Mouse (Mus musculus): ENCODE measurements around the gene Anln. TPM values are rescaled to one million over a fixed set of nuclear protein-coding genes. Genes with fewer than 3 reads are reported as not detected.
"Not testable (repeated sequence)": the region's sequence is repeated elsewhere in the genome, so short reads cannot be mapped to it uniquely, and the experiment has no call there.

Gene Anln
- polyA plus RNA-seq, 1 experiment from 2014 or later = 2.8 TPM

DNA sequence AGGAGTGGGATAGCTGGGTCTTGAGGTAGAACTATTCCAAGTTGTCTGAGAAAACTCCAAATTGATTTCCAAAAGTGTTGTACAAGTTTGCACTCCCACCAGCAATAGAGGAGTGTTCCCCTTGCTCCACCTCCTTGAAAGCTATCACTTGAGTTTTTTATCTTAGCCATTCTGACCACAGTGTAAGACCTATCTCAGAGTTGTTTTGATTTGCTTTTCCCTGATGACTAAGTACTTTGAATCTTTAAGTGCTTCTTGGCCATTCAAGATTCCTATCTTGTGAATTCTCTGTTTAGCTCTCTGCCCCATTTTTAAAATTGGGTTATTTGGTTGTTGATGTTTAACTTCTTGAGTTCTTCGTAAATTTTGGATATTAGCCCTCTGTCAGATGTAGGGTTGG is 69.9 kb downstream of the Anln start:
- Histone ChIP-seq H3K9ac (replicated peaks; ENCODE audit: low read depth) (no peak overlapping the region), H3K36me3 (ENCODE audit: insufficient read depth, low read length) (no peaks in the 10 kb centered on the region), H3K4me3 (ENCODE audit: low read depth, low read length) (no peak overlapping the region), H3K27ac (ENCODE audit: low read length) (no peak overlapping the region), H3K27me3 (replicated peaks; ENCODE audit: insufficient read depth, low read length) (no peaks in the 10 kb centered on the region), H3K4me1 (ENCODE audit: insufficient read depth, low read depth, low read length) (no peaks in the 10 kb centered on the region), H3K4me2 (replicated peaks; ENCODE audit: low read depth, low read length) (no peak overlapping the region), H3K9me3 (ENCODE audit: low read length) (no peaks in the 10 kb centered on the region)
- DNase-seq (ENCODE audit: low spot score) (no peak), ATAC-seq (no peak)
- TF ChIP-seq CTCF (IDR thresholded peaks at IDR 0.05) = no peak
- TF ChIP-seq EP300 (IDR thresholded peaks at IDR 0.05) = no peak
- WGBS = 97% methylated on average over 1 of the region's 1 CpGs

DNA sequence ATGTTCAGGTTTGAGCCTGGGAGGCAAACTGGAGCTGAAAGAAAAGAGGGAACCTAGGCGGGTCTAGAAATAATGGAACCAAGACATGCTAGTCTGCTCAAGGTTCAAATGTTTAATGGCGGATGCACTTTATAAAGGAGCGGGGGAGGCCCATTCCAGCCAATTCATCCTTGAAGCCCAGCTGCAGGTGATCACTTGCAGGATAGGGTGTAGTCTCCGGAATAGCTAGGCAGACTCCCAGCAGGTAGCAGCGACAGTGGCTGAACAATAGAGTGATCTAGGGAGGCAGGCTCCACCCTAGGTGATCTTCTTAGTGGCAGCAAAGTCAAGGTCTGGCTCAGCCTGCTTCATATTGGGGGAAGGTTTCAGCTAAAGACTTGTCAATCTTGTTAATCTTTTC is 72.9 kb downstream of the Anln start:
- not testable (repeated sequence) for H3K36me3 ChIP-seq (ENCODE audit: insufficient read depth, low read length); H3K4me2 ChIP-seq (replicated peaks; ENCODE audit: low read depth, low read length); H3K4me1 ChIP-seq (ENCODE audit: insufficient read depth, low read depth, low read length); H3K27ac ChIP-seq (ENCODE audit: low read length); H3K9me3 ChIP-seq (ENCODE audit: low read length); H3K4me3 ChIP-seq (ENCODE audit: low read depth, low read length); H3K9ac ChIP-seq (replicated peaks; ENCODE audit: low read depth); H3K27me3 ChIP-seq (replicated peaks; ENCODE audit: insufficient read depth, low read length); DNase-seq (ENCODE audit: low spot score); ATAC-seq
- 83% methylated on average over 5 of the region's 5 CpGs for WGBS

DNA sequence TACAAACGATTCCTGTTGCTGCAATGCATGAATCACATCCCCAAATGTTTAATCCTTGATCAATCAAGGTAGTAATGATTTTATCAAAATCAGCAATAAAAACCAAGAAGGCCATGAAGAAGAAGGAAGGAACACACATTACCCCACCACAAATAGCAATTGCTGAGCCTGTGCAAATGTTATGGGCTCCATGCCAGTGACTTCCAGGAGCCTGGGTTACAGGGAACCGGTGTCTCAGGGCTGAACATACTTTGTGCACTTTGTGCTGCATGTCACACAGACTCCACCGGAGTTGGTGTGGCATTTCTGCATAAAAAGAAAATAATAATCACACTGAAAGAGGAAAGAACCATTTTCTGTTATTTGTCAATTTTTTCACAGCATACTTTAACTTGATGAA is 74.9 kb downstream of the Anln start:
- H3K27me3 ChIP-seq (replicated peaks; ENCODE audit: insufficient read depth, low read length) = no peaks in the 10 kb centered on the region
- ATAC-seq (no peak), DNase-seq (ENCODE audit: low spot score) (no peak)
- no peaks in the 10 kb centered on the region for H3K9me3 ChIP-seq (ENCODE audit: low read length)
- WGBS = 60% methylated on average over 3 of the region's 3 CpGs
- no peak overlapping the region for H3K27ac ChIP-seq (ENCODE audit: low read length)
- no peak overlapping the region for H3K4me3 ChIP-seq (ENCODE audit: low read depth, low read length)
- no peaks in the 10 kb centered on the region for H3K4me1 ChIP-seq (ENCODE audit: insufficient read depth, low read depth, low read length)
- no peak for TF ChIP-seq CTCF (IDR thresholded peaks at IDR 0.05)
- TF ChIP-seq EP300 (IDR thresholded peaks at IDR 0.05) = no peak
- no peak overlapping the region for H3K4me2 ChIP-seq (replicated peaks; ENCODE audit: low read depth, low read length)
- H3K9ac ChIP-seq (replicated peaks; ENCODE audit: low read depth) = no peak overlapping the region
- no peaks in the 10 kb centered on the region for H3K36me3 ChIP-seq (ENCODE audit: insufficient read depth, low read length)

DNA sequence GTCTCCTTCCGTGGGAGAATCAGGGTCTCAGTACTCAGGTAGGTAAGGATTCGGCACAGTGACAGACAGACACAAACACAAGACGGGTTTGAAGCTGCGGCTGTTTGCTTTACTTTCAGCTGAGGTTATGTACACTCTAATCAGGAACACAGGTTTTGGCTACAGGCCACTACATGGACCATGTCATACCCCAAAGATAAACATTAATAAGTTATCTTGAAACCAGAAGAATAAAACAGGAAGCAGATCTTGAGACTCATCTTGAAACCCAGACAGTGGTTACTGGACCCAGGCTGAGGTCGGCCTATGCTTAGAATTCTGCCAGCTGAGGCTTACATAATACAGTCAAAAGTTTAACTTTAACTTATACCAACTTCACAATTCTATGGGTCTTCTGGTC is 75.8 kb downstream of the Anln start:
- peak; percentile 62 for ATAC-seq
- Histone ChIP-seq H3K9me3 (ENCODE audit: low read length) (no peaks in the 10 kb centered on the region), H3K36me3 (ENCODE audit: insufficient read depth, low read length) (no peaks in the 10 kb centered on the region), H3K27ac (ENCODE audit: low read length) (no peak overlapping the region), H3K9ac (replicated peaks; ENCODE audit: low read depth) (no peak overlapping the region), H3K4me2 (replicated peaks; ENCODE audit: low read depth, low read length) (no peak overlapping the region), H3K4me3 (ENCODE audit: low read depth, low read length) (no peak overlapping the region), H3K27me3 (replicated peaks; ENCODE audit: insufficient read depth, low read length) (no peaks in the 10 kb centered on the region), H3K4me1 (ENCODE audit: insufficient read depth, low read depth, low read length) (no peaks in the 10 kb centered on the region)
- WGBS = 49% methylated on average over 5 of the region's 5 CpGs
- TF ChIP-seq CTCF (IDR thresholded peaks at IDR 0.05) (no peak), EP300 (IDR thresholded peaks at IDR 0.05) (0 out of 2 replicates have a peak, but pooled peaks have one; percentile 33)
- DNase-seq (ENCODE audit: low spot score) = peak; percentile 48

DNA sequence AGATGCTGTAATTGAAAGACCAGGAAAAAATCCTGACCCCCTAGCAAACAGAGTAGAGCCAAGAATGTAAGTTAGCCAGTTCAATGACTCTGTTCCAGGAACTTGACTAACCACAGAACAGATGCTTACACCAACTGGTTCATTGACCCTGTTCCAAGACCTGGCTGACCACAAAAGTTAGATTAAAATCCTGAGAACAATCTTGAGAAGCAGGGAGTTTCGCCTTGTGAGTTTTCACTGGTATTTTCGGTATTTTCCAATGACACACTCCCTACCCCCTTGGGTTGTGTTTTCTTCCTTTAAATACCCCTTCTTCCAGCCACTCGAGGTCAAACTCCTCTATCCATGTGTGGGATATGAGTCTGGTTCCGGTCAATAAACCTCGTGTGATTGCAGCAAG is 79.3 kb downstream of the Anln start:
- no peaks in the 10 kb centered on the region for H3K9me3 ChIP-seq (ENCODE audit: low read length)
- 88% methylated on average over 5 of the region's 5 CpGs for WGBS
- no peaks in the 10 kb centered on the region for H3K36me3 ChIP-seq (ENCODE audit: insufficient read depth, low read length)
- ATAC-seq = no peak
- no peak overlapping the region for H3K9ac ChIP-seq (replicated peaks; ENCODE audit: low read depth)
- no peak overlapping the region for H3K4me3 ChIP-seq (ENCODE audit: low read depth, low read length)
- no peaks in the 10 kb centered on the region for H3K27me3 ChIP-seq (replicated peaks; ENCODE audit: insufficient read depth, low read length)
- no peak for TF ChIP-seq EP300 (IDR thresholded peaks at IDR 0.05)
- TF ChIP-seq CTCF (IDR thresholded peaks at IDR 0.05) = no peak
- H3K27ac ChIP-seq (ENCODE audit: low read length) = no peak overlapping the region
- peak; percentile 16 for DNase-seq (ENCODE audit: low spot score)
- no peaks in the 10 kb centered on the region for H3K4me1 ChIP-seq (ENCODE audit: insufficient read depth, low read depth, low read length)
- H3K4me2 ChIP-seq (replicated peaks; ENCODE audit: low read depth, low read length) = no peak overlapping the region

DNA sequence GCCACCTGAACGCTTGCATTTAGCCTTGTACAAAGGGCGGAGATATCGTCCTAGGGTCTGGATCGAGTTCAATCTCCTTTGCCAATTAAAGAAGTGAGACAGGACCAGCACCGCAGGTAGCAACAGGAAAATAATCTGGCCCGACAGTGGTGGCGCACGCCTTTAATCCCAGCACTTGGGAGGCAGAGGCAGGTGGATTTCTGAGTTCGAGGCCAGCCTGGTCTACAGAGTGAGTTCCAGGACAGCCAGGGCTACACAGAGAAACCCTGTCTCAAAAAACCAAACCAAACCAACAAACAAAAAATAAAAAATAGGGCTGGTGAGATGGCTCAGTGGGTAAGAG is 81.1 kb downstream of the Anln start:
- not testable (repeated sequence) for H3K9me3 ChIP-seq (ENCODE audit: low read length); H3K4me1 ChIP-seq (ENCODE audit: insufficient read depth, low read depth, low read length); H3K36me3 ChIP-seq (ENCODE audit: insufficient read depth, low read length); H3K27me3 ChIP-seq (replicated peaks; ENCODE audit: insufficient read depth, low read length); ATAC-seq; DNase-seq (ENCODE audit: low spot score)
- Histone ChIP-seq H3K4me2 (replicated peaks; ENCODE audit: low read depth, low read length) (peak overlapping the region; percentile 89), H3K9ac (replicated peaks; ENCODE audit: low read depth) (peak overlapping the region; percentile 94; the same call in 1 of the 2 replicates), H3K4me3 (ENCODE audit: low read depth, low read length) (peak overlapping the region; percentile 92), H3K27ac (ENCODE audit: low read length) (0 out of 2 replicates have a peak overlapping the region, but pooled peaks have one; percentile 82)
- TF ChIP-seq CTCF (IDR thresholded peaks at IDR 0.05) = peak; percentile 16
- 9% methylated on average over 9 of the region's 9 CpGs for WGBS

All from lung, postnatal 0 days (tissue).